Mouse (Mus musculus): Measurements from ENCODE around the gene Xdh. TPM values are rescaled to one million over a fixed set of nuclear protein-coding genes. Genes with fewer than 3 reads are reported as not detected.

Gene Xdh
- total and polyA plus RNA-seq, 3 experiments = 2.0 to 14.5 TPM; not detected in 1

DNA sequence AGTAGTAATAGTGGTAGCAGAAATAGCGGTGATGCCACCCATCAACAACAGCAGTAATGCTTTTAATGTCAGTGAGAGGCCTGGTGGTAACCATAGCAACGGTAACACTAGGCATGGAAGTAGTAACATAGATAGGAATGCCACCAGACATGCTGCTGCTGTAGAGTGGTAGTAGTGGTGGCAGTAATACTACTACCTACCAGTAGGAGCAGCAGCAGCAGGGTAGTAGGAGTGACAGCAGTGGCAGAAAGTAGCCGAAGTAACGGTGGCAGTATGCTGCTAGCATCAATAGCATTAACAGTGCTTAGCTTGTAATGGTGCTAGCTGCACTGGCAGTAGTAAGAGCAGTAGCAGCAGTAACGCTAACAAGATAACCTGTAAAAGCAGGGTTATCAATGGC, 32.3 kb downstream of the Xdh start:
- no peak overlapping the region for H3K9ac ChIP-seq (ENCODE audit: control insufficient read depth, low read depth, low read length, poor library complexity, severe bottlenecking)
- no peaks in the 10 kb centered on the region for H3K79me2 ChIP-seq (ENCODE audit: control insufficient read depth, insufficient read depth, low read length, poor library complexity)
- no peaks in the 10 kb centered on the region for H3K4me1 ChIP-seq (ENCODE audit: control insufficient read depth in 1 of 2, insufficient read depth in 2 of 2, low read length in 2 of 2)
- H3K9me3 ChIP-seq (replicated peaks; ENCODE audit: insufficient read depth, low read length) = no peaks in the 10 kb centered on the region
- no peak overlapping the region for H3K27ac ChIP-seq (ENCODE audit: control insufficient read depth, low read depth, low read length)
- peaks cover 0 to 2% of the 10 kb centered on the region in 2 experiments; a peak in 2 of 4 replicates for H3K27me3 ChIP-seq (ENCODE audit: control insufficient read depth in 1 of 2, insufficient read depth in 2 of 2, low read length in 2 of 2)
- no peaks in the 10 kb centered on the region for H3K36me3 ChIP-seq (ENCODE audit: control insufficient read depth in 1 of 2, insufficient read depth in 2 of 2, low read length in 2 of 2)
- TF ChIP-seq RAD21 (IDR thresholded peaks at IDR 0.05; ENCODE audit: low read depth, low read length) (no peak), SIN3A (IDR thresholded peaks at IDR 0.05; ENCODE audit: low read length) (no peak), MAX (IDR thresholded peaks at IDR 0.05; ENCODE audit: low read length) (no peak), ZKSCAN1 (IDR thresholded peaks at IDR 0.05; ENCODE audit: low read depth, low read length) (no peak), EP300 (IDR thresholded peaks at IDR 0.05; ENCODE audit: low read depth in 1 of 2, low read length in 2 of 2) (no peak), USF1 (IDR thresholded peaks at IDR 0.05; ENCODE audit: low read depth, low read length) (no peak)
- no peak for DNase-seq (ENCODE audit: low read depth, low spot score)
- no peak overlapping the region for H3K4me3 ChIP-seq (ENCODE audit: control insufficient read depth in 1 of 2, insufficient read depth in 1 of 2, low read depth in 2 of 2, low read length in 2 of 2)

DNA sequence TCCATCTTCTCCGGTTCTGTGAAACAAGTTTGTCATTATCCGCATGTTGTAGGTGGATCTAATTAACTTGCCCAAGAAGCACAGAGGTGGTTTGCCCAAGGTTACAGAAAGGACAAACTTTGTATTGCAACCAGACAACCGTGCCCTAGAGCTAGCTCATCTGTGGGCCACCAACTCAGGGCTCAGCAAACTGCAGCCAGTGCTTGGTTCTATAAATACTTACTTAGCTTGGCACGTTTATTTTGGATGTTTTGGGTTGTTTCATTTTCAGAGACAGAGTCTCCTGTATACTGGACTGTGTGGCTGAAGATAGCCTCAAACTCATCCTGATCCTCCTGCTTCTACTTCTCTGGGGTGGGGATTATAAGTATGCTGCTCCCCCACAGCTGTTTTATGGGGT, 35.3 kb downstream of the Xdh start:
- Histone ChIP-seq H3K27me3 (ENCODE audit: control insufficient read depth in 1 of 2, insufficient read depth in 2 of 2, low read length in 2 of 2) (peaks cover 0 to 3% of the 10 kb centered on the region in 2 experiments; a peak in 2 of 4 replicates), H3K4me1 (ENCODE audit: control insufficient read depth in 1 of 2, insufficient read depth in 2 of 2, low read length in 2 of 2) (no peaks in the 10 kb centered on the region), H3K79me2 (ENCODE audit: control insufficient read depth, insufficient read depth, low read length, poor library complexity) (no peaks in the 10 kb centered on the region), H3K27ac (ENCODE audit: control insufficient read depth, low read depth, low read length) (no peak overlapping the region), H3K9ac (ENCODE audit: control insufficient read depth, low read depth, low read length, poor library complexity, severe bottlenecking) (no peak overlapping the region), H3K9me3 (replicated peaks; ENCODE audit: insufficient read depth, low read length) (no peaks in the 10 kb centered on the region), H3K4me3 (ENCODE audit: control insufficient read depth in 1 of 2, insufficient read depth in 1 of 2, low read depth in 2 of 2, low read length in 2 of 2) (no peak overlapping the region), H3K36me3 (ENCODE audit: control insufficient read depth in 1 of 2, insufficient read depth in 2 of 2, low read length in 2 of 2) (no peaks in the 10 kb centered on the region)
- TF ChIP-seq E2F4 (IDR thresholded peaks at IDR 0.05; ENCODE audit: borderline replicate concordance, low read depth, low read length) (no peak), ELF1 (IDR thresholded peaks at IDR 0.05; ENCODE audit: low read depth, low read length) (no peak), USF1 (IDR thresholded peaks at IDR 0.05; ENCODE audit: low read depth, low read length) (no peak), RCOR1 (IDR thresholded peaks at IDR 0.05; ENCODE audit: low read depth, low read length) (no peak), MAX (IDR thresholded peaks at IDR 0.05; ENCODE audit: low read length) (no peak)
- DNase-seq (ENCODE audit: low read depth, low spot score) = no peak

DNA sequence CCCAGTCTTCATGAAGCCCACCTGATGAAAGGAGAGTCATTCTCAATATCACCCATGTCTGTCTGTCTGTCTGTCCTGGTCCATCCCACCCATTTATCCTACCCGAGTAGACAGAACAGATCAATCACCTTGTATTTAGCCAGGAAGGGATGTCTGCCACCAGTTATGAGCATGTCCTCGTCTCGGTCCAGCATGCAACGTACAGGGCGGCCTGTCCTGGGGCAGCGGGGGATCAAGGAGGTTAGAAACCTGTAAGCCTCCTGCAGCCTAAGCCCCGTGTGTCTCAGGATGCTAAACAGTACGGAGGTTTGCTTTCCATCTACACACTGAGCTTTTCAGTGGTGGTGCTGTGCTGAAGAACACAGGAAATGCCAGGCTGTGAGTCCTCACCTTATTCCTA, 43.9 kb downstream of the Xdh start:
- Histone ChIP-seq H3K9me3 (replicated peaks; ENCODE audit: insufficient read depth, low read length) (no peaks in the 10 kb centered on the region), H3K79me2 (ENCODE audit: control insufficient read depth, insufficient read depth, low read length, poor library complexity) (no peaks in the 10 kb centered on the region), H3K27me3 (ENCODE audit: control insufficient read depth in 1 of 2, insufficient read depth in 2 of 2, low read length in 2 of 2) (peaks cover 0 to 1% of the 10 kb centered on the region in 2 experiments; a peak in 1 of 4 replicates), H3K36me3 (ENCODE audit: control insufficient read depth in 1 of 2, insufficient read depth in 2 of 2, low read length in 2 of 2) (no peaks in the 10 kb centered on the region), H3K9ac (ENCODE audit: control insufficient read depth, low read depth, low read length, poor library complexity, severe bottlenecking) (no peak overlapping the region), H3K27ac (ENCODE audit: control insufficient read depth, low read depth, low read length) (no peak overlapping the region), H3K4me3 (ENCODE audit: control insufficient read depth in 1 of 2, insufficient read depth in 1 of 2, low read depth in 2 of 2, low read length in 2 of 2) (no peak overlapping the region), H3K4me1 (ENCODE audit: control insufficient read depth in 1 of 2, insufficient read depth in 2 of 2, low read length in 2 of 2) (no peaks in the 10 kb centered on the region)
- no peak for DNase-seq (ENCODE audit: low read depth, low spot score)
- TF ChIP-seq CTCF (IDR thresholded peaks at IDR 0.05 in 2 of 3, conservative IDR thresholded peaks at IDR 0.05 in 1 of 3; ENCODE audit: control insufficient read depth in 1 of 3, insufficient read depth in 1 of 3, low read depth in 2 of 3, low read length in 3 of 3, poor library complexity in 1 of 3, severe bottlenecking in 1 of 3) (no peak), TBP (IDR thresholded peaks at IDR 0.05; ENCODE audit: low read depth, low read length) (no peak), MEF2A (IDR thresholded peaks at IDR 0.05; ENCODE audit: extremely low read depth, insufficient replicate concordance, low read depth, low read length, poor library complexity, severe bottlenecking) (no peak), EP300 (IDR thresholded peaks at IDR 0.05; ENCODE audit: low read depth in 1 of 2, low read length in 2 of 2) (no peak), HCFC1 (IDR thresholded peaks at IDR 0.05; ENCODE audit: low read depth, low read length) (no peak), SIN3A (IDR thresholded peaks at IDR 0.05; ENCODE audit: low read length) (no peak), UBTF (IDR thresholded peaks at IDR 0.05; ENCODE audit: borderline replicate concordance, insufficient read depth, low read depth, low read length) (no peak), E2F4 (IDR thresholded peaks at IDR 0.05; ENCODE audit: borderline replicate concordance, low read depth, low read length) (no peak), MYC (IDR thresholded peaks at IDR 0.05; ENCODE audit: low read depth, low read length) (no peak), ELF1 (IDR thresholded peaks at IDR 0.05; ENCODE audit: low read depth, low read length) (no peak), MAX (IDR thresholded peaks at IDR 0.05; ENCODE audit: low read length) (no peak), JUND (IDR thresholded peaks at IDR 0.05; ENCODE audit: low read depth, low read length) (no peak), POLR2A (IDR thresholded peaks at IDR 0.05; ENCODE audit: control insufficient read depth in 1 of 2, insufficient read depth in 1 of 2, low read depth in 1 of 2, low read length in 2 of 2, poor library complexity in 1 of 2) (no peak), ETS1 (IDR thresholded peaks at IDR 0.05; ENCODE audit: low read depth, low read length) (no peak), USF1 (IDR thresholded peaks at IDR 0.05; ENCODE audit: low read depth, low read length) (no peak), ZMIZ1 (IDR thresholded peaks at IDR 0.05; ENCODE audit: low read depth, low read length) (no peak), SMC3 (IDR thresholded peaks at IDR 0.05; ENCODE audit: low read depth, low read length) (no peak)
